Comparison of ENCODE assay signal across 9 mouse cellular contexts in genomic region chr14:34570294-34570693, GRCm38 (mm10). TPM values are rescaled to one million over a fixed set of nuclear protein-coding genes. Genes with fewer than 3 reads are reported as not detected.
DNase-seq lines count a peak whose midpoint lies in the region; ATAC-seq lines count a peak whose summit lies in the region.
"Had no signal": no experiment of that assay in that cellular context is flagged by ENCODE, and none has a peak within 500 bp of the region (broad histone marks: within the 10 kb centered on the region; RNA-seq: fewer than 3 reads in every experiment).

No protein-coding gene starts in this region.

- no peak overlapping the region for H3K9ac ChIP-seq in forebrain, embryonic 11.5 days (ENCODE audit: low read length)
- no peak overlapping the region; the same call in 1 of the 2 replicates for H3K9ac ChIP-seq in lung, embryonic 16.5 days (ENCODE audit: low read length)

- peak; percentile 66 for ATAC-seq in forebrain, embryonic 11.5 days (replicated peaks; ENCODE audit: low FRiP score)
- peak; percentile 66 to 71 for ATAC-seq in hematopoietic stem cell, adult 5-6 weeks (replicated peaks in 1 of 2; ENCODE audit: insufficient read depth in 1 of 2, low FRiP score in 2 of 2, low TSS enrichment in 1 of 2, low read depth in 1 of 2, poor library complexity in 2 of 2, severe bottlenecking in 2 of 2)
- peak; percentile 64 for ATAC-seq in lung, embryonic 16.5 days (ENCODE audit: low read depth)

- H3K4me2 ChIP-seq in forebrain, embryonic 11.5 days (ENCODE audit: low read depth, low read length, severe bottlenecking), result peak overlapping the region; percentile 41; the same call in 1 of the 2 replicates
- H3K4me2 ChIP-seq in lung, embryonic 16.5 days (ENCODE audit: low read depth, low read length), result peak overlapping the region; percentile 57

- no peaks in the 10 kb centered on the region; the same call in 1 of the 2 replicates for H3K27me3 ChIP-seq in forebrain, embryonic 11.5 days (ENCODE audit: control insufficient read depth, insufficient read depth, low read length)
- H3K27me3 ChIP-seq in lung, embryonic 16.5 days (ENCODE audit: control insufficient read depth, insufficient read depth, low read depth, low read length), result peaks cover 2% of the 10 kb centered on the region

- no peak overlapping the region for H3K4me3 ChIP-seq in forebrain, embryonic 11.5 days (ENCODE audit: low read depth, low read length)
- no peak overlapping the region for H3K4me3 ChIP-seq in lung, embryonic 16.5 days (ENCODE audit: low read length)

- WGBS in forebrain, embryonic 11.5 days, result 1% methylated on average over 6 of the region's 6 CpGs
- WGBS in lung, embryonic 16.5 days, result 3% methylated on average over 6 of the region's 6 CpGs

- no peaks in the 10 kb centered on the region for H3K36me3 ChIP-seq in forebrain, embryonic 11.5 days (ENCODE audit: control insufficient read depth, insufficient read depth, low read length)
- no peaks in the 10 kb centered on the region for H3K36me3 ChIP-seq in lung, embryonic 16.5 days (ENCODE audit: control insufficient read depth, insufficient read depth, low read length)

- peak; percentile 33 for DNase-seq in MEL-GATA-1-ER (ENCODE audit: extremely low read depth, low read depth)
- peak; percentile 44 for DNase-seq in c-Kit-positive CD71-positive TER-119-positive erythroid progenitor cells, embryonic 14.5 days (ENCODE audit: low spot score)
- peak; percentile 88 for DNase-seq in forebrain, embryonic 11.5 days (ENCODE audit: low spot score)
- peak; percentile 57 for DNase-seq in layer of hippocampus, adult 9-11 months
- DNase-seq in retina, adult 2 months (ENCODE audit: low read depth, low spot score), result peak; percentile 72
- peak; percentile 42 to 48 for DNase-seq in thymus, postnatal 36 days

- no peak overlapping the region for H3K27ac ChIP-seq in forebrain, embryonic 11.5 days (ENCODE audit: low read depth, low read length)
- H3K27ac ChIP-seq in lung, embryonic 16.5 days (ENCODE audit: low read length), result no peak overlapping the region

- H3K4me1 ChIP-seq in forebrain, embryonic 11.5 days (replicated peaks; ENCODE audit: control insufficient read depth, insufficient read depth, low read length), result no peaks in the 10 kb centered on the region
- peaks cover 9% of the 10 kb centered on the region for H3K4me1 ChIP-seq in lung, embryonic 16.5 days (replicated peaks; ENCODE audit: control insufficient read depth, insufficient read depth, low read length)

- H3K9me3 ChIP-seq in forebrain, embryonic 11.5 days (ENCODE audit: control insufficient read depth, low read length), result no peaks in the 10 kb centered on the region
- H3K9me3 ChIP-seq in lung, embryonic 16.5 days (ENCODE audit: control insufficient read depth, low read length), result no peaks in the 10 kb centered on the region
- H3K9me3 ChIP-seq: megakaryocyte, embryonic 14.5 days had no signal

RNA-seq across cellular contexts. Expression of gene Ldb3, which starts 18.2 kb away (rescaled TPM):
- polyA plus RNA-seq in forebrain, embryonic 11.5 days (2014; fragmentation: Nextera tagmentation; extraction: Ambion mirVana), result not detected in 2 replicates
- 0.05 TPM in 1 of 2 replicates, not detected in the other for total RNA-seq in hematopoietic stem cell, adult 5-6 weeks (2017)
- polyA plus RNA-seq in lung, embryonic 16.5 days (2015; fragmentation: Nextera tagmentation; extraction: Ambion mirVana), result 12.7 and 13.2 TPM in 2 replicates

RNA-seq across cellular contexts. Expression of gene Opn4, which starts 29.6 kb away (rescaled TPM):
- 0.12 and 0.84 TPM in 2 replicates for polyA plus RNA-seq in forebrain, embryonic 11.5 days (2014; fragmentation: Nextera tagmentation; extraction: Ambion mirVana)
- total RNA-seq in hematopoietic stem cell, adult 5-6 weeks (2017), result not detected in 2 replicates
- polyA plus RNA-seq in lung, embryonic 16.5 days (2015; fragmentation: Nextera tagmentation; extraction: Ambion mirVana), result 0.26 and 0.38 TPM in 2 replicates

RNA-seq across cellular contexts. Expression of gene 9230112D13Rik, which starts 47.7 kb away (rescaled TPM):
- polyA plus RNA-seq in forebrain, embryonic 11.5 days (2014; fragmentation: Nextera tagmentation; extraction: Ambion mirVana), result not detected in 2 replicates
- not detected in 2 replicates for total RNA-seq in hematopoietic stem cell, adult 5-6 weeks (2017)
- polyA plus RNA-seq in lung, embryonic 16.5 days (2015; fragmentation: Nextera tagmentation; extraction: Ambion mirVana), result not detected in 2 replicates

Comparison
In these comparisons a context has a peak if more than half of its experiments do, and no peak if none do; other contexts are left out.
1. DNase-seq: peak in every context shown above with its lines; median percentile 88 in forebrain, embryonic 11.5 days; 72 in retina, adult 2 months; 57 in layer of hippocampus, adult 9-11 months; 45 in thymus, postnatal 36 days; 44 in c-Kit-positive CD71-positive TER-119-positive erythroid progenitor cells, embryonic 14.5 days; 33 in MEL-GATA-1-ER.
2. RNA of gene Ldb3, which starts 18.2 kb away (polyA plus RNA-seq): 12.7 to 13.2 TPM in lung, embryonic 16.5 days; not detected in forebrain, embryonic 11.5 days; every median in the first group is over 10 times any median in the second.
3. Peak in every context shown above with its lines, with median percentiles within 50 percentile points of each other: ATAC-seq.